Mouse (Mus musculus): ENCODE data around the gene Gkn2.

Gene Gkn2

GRCm38 (mm10) chr6:87373057-87373456, at the start of gene Gkn2:
TSS of gene Gkn2 (plus strand) at chr6:87373357.
- DNase-seq (ENCODE audit: low read depth, low spot score), result no peak

GRCm38 (mm10) chr6:87323381-87323780, 49.8 kb upstream of the Gkn2 start:
- peak; percentile 56 for DNase-seq (ENCODE audit: low read depth, low spot score)

GRCm38 (mm10) chr6:87326932-87327331, 46.2 kb upstream of the Gkn2 start:
- DNase-seq (ENCODE audit: low read depth, low spot score), result no peak

GRCm38 (mm10) chr6:87328265-87329173, 44.6 kb upstream of the Gkn2 start:
- no peak for DNase-seq (ENCODE audit: low read depth, low spot score)

- no peak for DNase-seq (ENCODE audit: low read depth, low spot score)
These were observed 40.8 kb upstream of the Gkn2 start for GRCm38 (mm10) chr6:87332380-87332779.

- DNase-seq (ENCODE audit: low read depth, low spot score), result no peak
These were observed 38.6 kb upstream of the Gkn2 start for GRCm38 (mm10) chr6:87334361-87335090.

GRCm38 (mm10) chr6:87335091-87335934, 37.8 kb upstream of the Gkn2 start, which contains the start of gene Antxr1:
TSS of gene Antxr1 (minus strand) at chr6:87335821.
- DNase-seq (ENCODE audit: low read depth, low spot score), result peak; percentile 59

GRCm38 (mm10) chr6:87335935-87336295, 37.2 kb upstream of the Gkn2 start:
- no peak for DNase-seq (ENCODE audit: low read depth, low spot score)

- DNase-seq (ENCODE audit: low read depth, low spot score), result no peak
These were observed 22.3 kb upstream of the Gkn2 start, which contains the start of gene Gkn1 for GRCm38 (mm10) chr6:87350829-87351228. TSS of gene Gkn1 (minus strand) at chr6:87350942.

GRCm38 (mm10) chr6:87354441-87354840, 18.7 kb upstream of the Gkn2 start:
- peak; percentile 29 for DNase-seq (ENCODE audit: low read depth, low spot score)

- no peak for DNase-seq (ENCODE audit: low read depth, low spot score)
These were observed 3.9 kb upstream of the Gkn2 start for GRCm38 (mm10) chr6:87369223-87369622.

GRCm38 (mm10) chr6:87383926-87384691, 11.0 kb downstream of the Gkn2 start:
- DNase-seq (ENCODE audit: low read depth, low spot score), result peak; percentile 58

GRCm38 (mm10) chr6:87384761-87385160, 11.6 kb downstream of the Gkn2 start:
- no peak for DNase-seq (ENCODE audit: low read depth, low spot score)

- peak; percentile 73 for DNase-seq (ENCODE audit: low read depth, low spot score)
These were observed 13.0 kb downstream of the Gkn2 start for GRCm38 (mm10) chr6:87386203-87386602.

- DNase-seq (ENCODE audit: low read depth, low spot score), result no peak
These were observed 13.5 kb downstream of the Gkn2 start for GRCm38 (mm10) chr6:87386681-87387080.

- no peak for DNase-seq (ENCODE audit: low read depth, low spot score)
These were observed 15.7 kb downstream of the Gkn2 start, which contains the start of gene Gkn3 for GRCm38 (mm10) chr6:87388877-87389276. TSS of gene Gkn3 (minus strand) at chr6:87388935.

- no peak for DNase-seq (ENCODE audit: low read depth, low spot score)
These were observed 16.4 kb downstream of the Gkn2 start for GRCm38 (mm10) chr6:87389455-87389989.

GRCm38 (mm10) chr6:87393466-87394205, 20.5 kb downstream of the Gkn2 start:
- DNase-seq (ENCODE audit: low read depth, low spot score), result no peak

GRCm38 (mm10) chr6:87394783-87395182, 21.6 kb downstream of the Gkn2 start:
- no peak for DNase-seq (ENCODE audit: low read depth, low spot score)

- DNase-seq (ENCODE audit: low read depth, low spot score), result peak; percentile 76
These were observed 26.0 kb downstream of the Gkn2 start for GRCm38 (mm10) chr6:87399137-87399536.
